Comparison of ENCODE assay signal across 8 mouse cellular contexts in genomic region chr12:116486404-116486730, GRCm38 (mm10). TPM values are rescaled to one million over a fixed set of nuclear protein-coding genes. Genes with fewer than 3 reads are reported as not detected.
DNase-seq lines count a peak whose midpoint lies in the region; ATAC-seq and TF ChIP-seq lines count a peak whose summit lies in the region.

No protein-coding gene starts in this region.

- H3K27me3 ChIP-seq in ES-Bruce4 (ENCODE audit: control insufficient read depth, insufficient read depth, low read length, poor library complexity, severe bottlenecking), result no peaks in the 10 kb centered on the region
- peaks cover 35% of the 10 kb centered on the region for H3K27me3 ChIP-seq in hindbrain, embryonic 10.5 days (ENCODE audit: insufficient read depth, poor library complexity, severe bottlenecking)

- no peak for TF ChIP-seq EP300 in ES-Bruce4 (IDR thresholded peaks at IDR 0.05; ENCODE audit: insufficient read depth, low read depth, low read length)

- TF ChIP-seq CTCF in ES-Bruce4 (IDR thresholded peaks at IDR 0.05; ENCODE audit: low read depth, low read length), result no peak

- 0 out of 2 replicates have a peak, but pooled peaks have one; percentile 2 for ATAC-seq in frontal cortex, adult (ENCODE audit: low TSS enrichment)
- ATAC-seq in megakaryocyte progenitor cell, adult 5-6 weeks (replicated peaks; ENCODE audit: poor library complexity), result 0 out of 2 replicates have a peak, but pooled peaks have one; percentile 5
- ATAC-seq in CD4-positive, CD25-positive, alpha-beta regulatory T cell, adult 4 months, result no peak

- H3K36me3 ChIP-seq in ES-Bruce4 (ENCODE audit: control insufficient read depth, insufficient read depth, low read length, poor library complexity, severe bottlenecking), result no peaks in the 10 kb centered on the region
- no peaks in the 10 kb centered on the region for H3K36me3 ChIP-seq in hindbrain, embryonic 10.5 days

- no peaks in the 10 kb centered on the region for H3K9me3 ChIP-seq in ES-Bruce4 (replicated peaks; ENCODE audit: control insufficient read depth, insufficient read depth, low read length, poor library complexity, severe bottlenecking)
- no peaks in the 10 kb centered on the region for H3K9me3 ChIP-seq in hindbrain, embryonic 10.5 days

- 7% methylated on average over 10 of the region's 10 CpGs for WGBS in hindbrain, embryonic 10.5 days

- no peak for TF ChIP-seq POLR2A in ES-Bruce4 (IDR thresholded peaks at IDR 0.05; ENCODE audit: insufficient read depth, low read length)

- no peak overlapping the region for H3K27ac ChIP-seq in ES-Bruce4 (ENCODE audit: insufficient read depth, low read length)
- peak overlapping the region; percentile 80 for H3K27ac ChIP-seq in hindbrain, embryonic 10.5 days

- DNase-seq in frontal cortex, postnatal 10 days (ENCODE audit: low spot score in 2 of 2), result no peak
- DNase-seq in hindbrain, embryonic 10.5 days (ENCODE audit: low spot score), result no peak
- DNase-seq in ovary, postnatal 36 days (ENCODE audit: low spot score), result no peak
- DNase-seq in right cerebral cortex, postnatal 14 days, result no peak

- no peaks in the 10 kb centered on the region for H3K4me1 ChIP-seq in ES-Bruce4 (ENCODE audit: control insufficient read depth, insufficient read depth, low read length)
- peaks cover 17% of the 10 kb centered on the region for H3K4me1 ChIP-seq in hindbrain, embryonic 10.5 days (replicated peaks)

- peak overlapping the region; percentile 53 for H3K4me3 ChIP-seq in ES-Bruce4 (ENCODE audit: low read depth, low read length)
- H3K4me3 ChIP-seq in hindbrain, embryonic 10.5 days, result peak overlapping the region; percentile 74

- no peak overlapping the region for H3K9ac ChIP-seq in ES-Bruce4 (ENCODE audit: low read depth, poor library complexity, severe bottlenecking)

RNA-seq across cellular contexts. Expression of gene Ptprn2, which starts 0.8 kb away (rescaled TPM):
- polyA plus RNA-seq in ES-Bruce4 (2011; ENCODE audit: insufficient read depth, insufficient read length, low read depth, missing spikeins), result 0.37 TPM in 1 of 2 replicates, not detected in the other
- polyA plus RNA-seq in hindbrain, embryonic 10.5 days (2016; fragmentation: Nextera tagmentation; extraction: Ambion mirVana), result 5.9 and 6.4 TPM in 2 replicates
- not detected in 2 replicates for total RNA-seq in megakaryocyte progenitor cell, adult 5-6 weeks (2015)
- total RNA-seq in megakaryocyte progenitor cell, adult 5-6 weeks (2017), result not detected in 2 replicates
- polyA plus RNA-seq in CD4-positive, CD25-positive, alpha-beta regulatory T cell, adult 4 months (2017; shearing (Covaris generic)), result not detected
